Mouse (Mus musculus) lung, adult 2 months (tissue): Measurements from ENCODE around the gene Homer2. TPM values are rescaled to one million over a fixed set of nuclear protein-coding genes. Genes with fewer than 3 reads are reported as not detected.

ENCODE experiments used
- DNase-seq: peaks from one replicate; pipeline ENCODE4 v3.0.0; 2022
- H3K4me1 ChIP-seq: fragments of 200-500 bp; 2 replicates; pipeline ENCODE4 v1.6.1; 2011; ENCODE audit warnings: low read length; ENCODE audit not compliant: control insufficient read depth, insufficient read depth
- H3K4me3 ChIP-seq: fragments of 200-500 bp; replicated peaks from 2 replicates; pipeline ENCODE3; 2011; ENCODE audit warnings: low read depth, mild to moderate bottlenecking, control low read depth, low read length; ENCODE audit errors: extremely low read depth
- CTCF ChIP-seq: fragments of 200-500 bp; IDR thresholded peaks from 2 replicates; pipeline ENCODE4 v1.5.1; 2011; ENCODE audit warnings: mild to moderate bottlenecking, low read length, control low read depth; ENCODE audit not compliant: insufficient read depth
- POLR2A ChIP-seq: fragments of 200-500 bp; IDR thresholded peaks from 2 replicates; pipeline ENCODE4 v1.6.1; 2011; ENCODE audit warnings: low read depth, mild to moderate bottlenecking, control low read depth, low read length, borderline replicate concordance; ENCODE audit errors: extremely low read depth
- WGBS: fragments of 180-500 bp; shearing (Covaris S2); methylation state at CpG from one replicate; pipeline ENCODE4 v1.1.7; 2018; 5-methylcytosine and 5-hydroxymethylcytosine counted together
- polyA plus RNA-seq: library from polyadenylated mRNA; depleted of rRNA; stranded (reverse); fragments of >200 nt; gene quantifications from 2 replicates; pipeline ENCODE4 v1.2.3, GENCODE M21; 2012

Gene Homer2
- polyA plus RNA-seq, 1 experiment, result 2.8 TPM

GRCm38 (mm10) chr7:81578413-81578812 lies 128.9 kb downstream of the Homer2 start:
- TF ChIP-seq CTCF (no peak), POLR2A (no peak)
- DNase-seq, result no peak
- 71% methylated on average over 7 of the region's 7 CpGs for WGBS
- no peak overlapping the region for H3K4me3 ChIP-seq
- H3K4me1 ChIP-seq, result peaks cover 4% of the 10 kb centered on the region; the same call in 1 of the 2 replicates

- no peak for DNase-seq
- Histone ChIP-seq H3K4me3 (no peak overlapping the region), H3K4me1 (peaks cover 10% of the 10 kb centered on the region)
- WGBS, result 82% methylated on average over 3 of the region's 3 CpGs
- TF ChIP-seq POLR2A (no peak), CTCF (no peak)
These were observed 129.5 kb downstream of the Homer2 start for GRCm38 (mm10) chr7:81577872-81578271.

- H3K4me3 ChIP-seq, result no peak overlapping the region
- WGBS, result 85% methylated on average over 10 of the region's 10 CpGs
- TF ChIP-seq POLR2A (no peak), CTCF (no peak)
- H3K4me1 ChIP-seq, result peaks cover 14% of the 10 kb centered on the region
- DNase-seq, result no peak
These were observed 131.7 kb downstream of the Homer2 start for GRCm38 (mm10) chr7:81575606-81576005.

GRCm38 (mm10) chr7:81573821-81574220 lies 133.5 kb downstream of the Homer2 start:
- TF ChIP-seq CTCF (no peak), POLR2A (no peak)
- 92% methylated on average over 9 of the region's 9 CpGs for WGBS
- no peak overlapping the region for H3K4me3 ChIP-seq
- DNase-seq, result no peak
- peaks cover 14% of the 10 kb centered on the region for H3K4me1 ChIP-seq

GRCm38 (mm10) chr7:81573397-81573796 lies 133.9 kb downstream of the Homer2 start:
- TF ChIP-seq POLR2A (no peak), CTCF (no peak)
- 60% methylated on average over 6 of the region's 6 CpGs for WGBS
- no peak for DNase-seq
- Histone ChIP-seq H3K4me3 (no peak overlapping the region), H3K4me1 (peaks cover 14% of the 10 kb centered on the region)

- TF ChIP-seq POLR2A (no peak), CTCF (no peak)
- 25% methylated on average over 6 of the region's 6 CpGs for WGBS
- H3K4me3 ChIP-seq, result peak overlapping the region; percentile 50
- H3K4me1 ChIP-seq, result peaks cover 14% of the 10 kb centered on the region
- DNase-seq, result no peak
These were observed 134.6 kb downstream of the Homer2 start for GRCm38 (mm10) chr7:81572610-81573268.

- no peak for DNase-seq
- Histone ChIP-seq H3K4me3 (peak overlapping the region; percentile 84), H3K4me1 (peaks cover 12% of the 10 kb centered on the region)
- TF ChIP-seq CTCF, result no peak
- TF ChIP-seq POLR2A, result no peak
- WGBS, result 3% methylated on average over 15 of the region's 15 CpGs
These were observed 135.3 kb downstream of the Homer2 start for GRCm38 (mm10) chr7:81571941-81572441.

GRCm38 (mm10) chr7:81571108-81571940 lies 136.0 kb downstream of the Homer2 start, which contains the start of gene Whamm:
Whamm (plus strand) TSS chr7:81571266.
- under 1% methylated on average over 96 of the region's 96 CpGs for WGBS
- Histone ChIP-seq H3K4me3 (peak within 1 kb of the TSS; percentile 84), H3K4me1 (peaks cover 12% of the 10 kb centered on the region)
- TF ChIP-seq CTCF, result no peak
- peak; percentile 96 for TF ChIP-seq POLR2A
- DNase-seq, result peak; percentile 92

- Histone ChIP-seq H3K4me1 (peaks cover 12% of the 10 kb centered on the region), H3K4me3 (peak overlapping the region; percentile 47)
- 3% methylated on average over 5 of the region's 5 CpGs for WGBS
- no peak for TF ChIP-seq CTCF
- no peak for TF ChIP-seq POLR2A
- DNase-seq, result no peak
These were observed 136.6 kb downstream of the Homer2 start for GRCm38 (mm10) chr7:81570752-81571107.

GRCm38 (mm10) chr7:81570271-81570670 lies 137.1 kb downstream of the Homer2 start:
- DNase-seq, result no peak
- WGBS, result 98% methylated on average over 3 of the region's 3 CpGs
- H3K4me3 ChIP-seq, result no peak overlapping the region
- peaks cover 12% of the 10 kb centered on the region for H3K4me1 ChIP-seq
- no peak for TF ChIP-seq POLR2A
- no peak for TF ChIP-seq CTCF
